Mouse (Mus musculus) G1E (cell line): ENCODE results near the gene Abhd15.

Experiments
- CTCF ChIP-seq: IDR thresholded peaks from 2 replicates; pipeline ENCODE4 v1.5.1; 2012; ENCODE audit warnings: low read depth, low read length, inconsistent platforms, mixed read lengths
- GATA1 ChIP-seq: IDR thresholded peaks from 2 replicates; pipeline ENCODE4 v1.6.1; 2012; ENCODE audit warnings: borderline replicate concordance, low read length, inconsistent platforms, mixed read lengths
- GATA2 ChIP-seq: IDR thresholded peaks from 2 replicates; pipeline ENCODE4 v1.6.1; 2012; ENCODE audit warnings: low read depth, low read length, inconsistent platforms, borderline replicate concordance
- TAL1 ChIP-seq: conservative IDR thresholded peaks from 2 replicates; pipeline ENCODE4 v1.6.1; 2012; ENCODE audit warnings: low read depth, low read length, inconsistent platforms, mixed read lengths

DNA sequence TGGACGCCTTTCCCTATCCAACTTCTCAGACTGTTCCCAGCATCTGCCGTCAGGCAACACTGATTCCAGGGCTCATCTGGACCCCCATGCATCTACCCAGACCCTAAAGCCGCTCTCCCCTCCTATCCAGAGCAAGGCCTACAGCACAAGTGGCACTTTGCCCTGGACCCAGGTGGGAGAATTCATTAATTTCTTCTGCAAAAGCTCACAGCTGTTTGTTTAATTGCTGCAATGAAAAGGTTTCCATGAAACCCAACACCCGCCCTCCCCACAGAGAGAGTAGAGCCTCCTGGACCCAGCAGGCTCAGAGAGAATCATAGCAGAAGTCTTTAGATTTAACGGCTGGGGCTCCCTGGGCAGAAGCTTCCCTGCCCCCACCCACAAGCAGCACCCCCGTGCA, 29.7 kb upstream of the Abhd15 start:
- TF ChIP-seq CTCF (no peak), GATA1 (no peak), TAL1 (no peak), GATA2 (no peak)
